Mouse (Mus musculus): ENCODE data around the gene Pfkl. TPM values are rescaled to one million over a fixed set of nuclear protein-coding genes. Genes with fewer than 3 reads are reported as not detected.
"Not testable (repeated sequence)": the region's sequence is repeated elsewhere in the genome, so short reads cannot be mapped to it uniquely, and the experiment has no call there.

The Pfkl gene
- polyA plus RNA-seq, 1 experiment from 2014 or later = 94.0 TPM

GRCm38 (mm10) chr10:77969973-77970325 is 39.9 kb downstream of the Pfkl start:
- peak overlapping the region; percentile 34; the same call in 1 of the 2 replicates for H3K4me2 ChIP-seq

GRCm38 (mm10) chr10:77969274-77969972 is 40.5 kb downstream of the Pfkl start:
- H3K4me2 ChIP-seq = peak overlapping the region; percentile 34
- H3K27ac ChIP-seq = no peak overlapping the region
- H3K36me3 ChIP-seq = no peaks in the 10 kb centered on the region
- no peak overlapping the region for H3K9ac ChIP-seq
- DNase-seq (no peak), ATAC-seq (ENCODE audit: low read depth) (no peak)
- H3K27me3 ChIP-seq = peaks cover 45% of the 10 kb centered on the region
- H3K4me1 ChIP-seq (replicated peaks) = peaks cover 3% of the 10 kb centered on the region; the same call in 1 of the 2 replicates
- 6% methylated on average over 26 of the region's 26 CpGs for WGBS (ENCODE audit: insufficient replicate concordance)
- peak overlapping the region; percentile 16 for H3K4me3 ChIP-seq (replicated peaks)
- H3K9me3 ChIP-seq (replicated peaks) = no peaks in the 10 kb centered on the region

More at GRCm38 (mm10) chr10:77969973-77970325, 39.9 kb downstream of the Pfkl start:
- no peaks in the 10 kb centered on the region for H3K36me3 ChIP-seq
- no peak for DNase-seq
- H3K4me1 ChIP-seq (replicated peaks) = peaks cover 5% of the 10 kb centered on the region
- peaks cover 45% of the 10 kb centered on the region for H3K27me3 ChIP-seq
- H3K4me3 ChIP-seq (replicated peaks) = peak overlapping the region; percentile 16; the same call in 1 of the 2 replicates
- no peak for ATAC-seq (ENCODE audit: low read depth)
- H3K9ac ChIP-seq = no peak overlapping the region
- no peaks in the 10 kb centered on the region for H3K9me3 ChIP-seq (replicated peaks)
- H3K27ac ChIP-seq = no peak overlapping the region
- 9% methylated on average over 8 of the region's 8 CpGs for WGBS (ENCODE audit: insufficient replicate concordance)

- Histone ChIP-seq H3K4me3 (replicated peaks) (no peak overlapping the region), H3K9ac (no peak overlapping the region), H3K27ac (no peak overlapping the region), H3K9me3 (replicated peaks) (no peaks in the 10 kb centered on the region), H3K4me1 (replicated peaks) (no peaks in the 10 kb centered on the region; the same call in 1 of the 2 replicates), H3K27me3 (peaks cover 22% of the 10 kb centered on the region), H3K4me2 (no peak overlapping the region), H3K36me3 (no peaks in the 10 kb centered on the region)
- ATAC-seq (ENCODE audit: low read depth) (no peak), DNase-seq (no peak)
- 33% methylated on average over 6 of the region's 6 CpGs for WGBS (ENCODE audit: insufficient replicate concordance)
Measured at GRCm38 (mm10) chr10:77963971-77964370, 45.9 kb downstream of the Pfkl start.

GRCm38 (mm10) chr10:77962725-77963124 is 47.2 kb downstream of the Pfkl start:
- ATAC-seq (ENCODE audit: low read depth) = no peak
- Histone ChIP-seq H3K9me3 (replicated peaks) (no peaks in the 10 kb centered on the region), H3K27me3 (peaks cover 9% of the 10 kb centered on the region; the same call in 1 of the 2 replicates), H3K27ac (no peak overlapping the region), H3K9ac (no peak overlapping the region), H3K4me1 (replicated peaks) (no peaks in the 10 kb centered on the region; the same call in 1 of the 2 replicates), H3K36me3 (no peaks in the 10 kb centered on the region), H3K4me3 (replicated peaks) (no peak overlapping the region), H3K4me2 (no peak overlapping the region)
- WGBS (ENCODE audit: insufficient replicate concordance) = 38% methylated on average over 2 of the region's 2 CpGs
- DNase-seq = no peak

GRCm38 (mm10) chr10:77950468-77950867 is 59.4 kb downstream of the Pfkl start:
- not testable (repeated sequence) for DNase-seq
- 79% methylated on average over 10 of the region's 12 CpGs for WGBS (ENCODE audit: insufficient replicate concordance)

GRCm38 (mm10) chr10:77939685-77940084 is 70.2 kb downstream of the Pfkl start:
- Histone ChIP-seq H3K36me3 (no peaks in the 10 kb centered on the region), H3K9me3 (replicated peaks) (no peaks in the 10 kb centered on the region), H3K27ac (no peak overlapping the region), H3K4me2 (no peak overlapping the region), H3K4me3 (replicated peaks) (no peak overlapping the region), H3K9ac (no peak overlapping the region), H3K27me3 (no peaks in the 10 kb centered on the region), H3K4me1 (replicated peaks) (no peaks in the 10 kb centered on the region)
- 10% methylated on average over 2 of the region's 2 CpGs for WGBS (ENCODE audit: insufficient replicate concordance)
- ATAC-seq (ENCODE audit: low read depth) = no peak
- no peak for DNase-seq

More at GRCm38 (mm10) chr10:77950468-77950867, 59.4 kb downstream of the Pfkl start:
- H3K4me2 ChIP-seq; ATAC-seq (ENCODE audit: low read depth); H3K9me3 ChIP-seq (replicated peaks); H3K9ac ChIP-seq; H3K4me3 ChIP-seq (replicated peaks); H3K27ac ChIP-seq; H3K27me3 ChIP-seq; H3K36me3 ChIP-seq; H3K4me1 ChIP-seq (replicated peaks): not testable (repeated sequence)

Other genes with a start within 250 kb of the Pfkl start
- gene Gm3238, start 238.8 kb downstream of the Pfkl start, polyA plus RNA-seq (2015; fragmentation: Nextera tagmentation; extraction: Ambion mirVana) = not detected in 2 replicates
- gene Gm7138, start 233.1 kb downstream of the Pfkl start, polyA plus RNA-seq (2015; fragmentation: Nextera tagmentation; extraction: Ambion mirVana) = not detected in 2 replicates
- gene Gm3250, start 227.5 kb downstream of the Pfkl start, polyA plus RNA-seq (2015; fragmentation: Nextera tagmentation; extraction: Ambion mirVana) = not detected in 2 replicates
- gene Gm7137, start 221.9 kb downstream of the Pfkl start, polyA plus RNA-seq (2015; fragmentation: Nextera tagmentation; extraction: Ambion mirVana) = not detected in 2 replicates
- not detected in 2 replicates for gene Gm9639, start 215.0 kb downstream of the Pfkl start, polyA plus RNA-seq (2015; fragmentation: Nextera tagmentation; extraction: Ambion mirVana)
- not detected in 2 replicates for gene Gm19668, start 210.9 kb downstream of the Pfkl start, polyA plus RNA-seq (2015; fragmentation: Nextera tagmentation; extraction: Ambion mirVana)
- gene Gm9507, start 198.2 kb downstream of the Pfkl start, polyA plus RNA-seq (2015; fragmentation: Nextera tagmentation; extraction: Ambion mirVana) = not detected in 2 replicates
- not detected in 2 replicates for gene Gm2696, start 195.4 kb downstream of the Pfkl start, polyA plus RNA-seq (2015; fragmentation: Nextera tagmentation; extraction: Ambion mirVana)
- gene Krtap10-4, start 183.0 kb downstream of the Pfkl start, polyA plus RNA-seq (2015; fragmentation: Nextera tagmentation; extraction: Ambion mirVana) = not detected in 2 replicates
- not detected in 2 replicates for gene Krtap10-10, start 174.1 kb downstream of the Pfkl start, polyA plus RNA-seq (2015; fragmentation: Nextera tagmentation; extraction: Ambion mirVana)
- gene Gm36176, start 163.3 kb downstream of the Pfkl start, polyA plus RNA-seq (2015; fragmentation: Nextera tagmentation; extraction: Ambion mirVana) = not detected in 2 replicates
- gene Gm10318, start 157.2 kb downstream of the Pfkl start, polyA plus RNA-seq (2015; fragmentation: Nextera tagmentation; extraction: Ambion mirVana) = not detected in 2 replicates
- gene Gm3285, start 148.1 kb downstream of the Pfkl start, polyA plus RNA-seq (2015; fragmentation: Nextera tagmentation; extraction: Ambion mirVana) = not detected in 2 replicates
- gene Lrrc3, start 107.5 kb downstream of the Pfkl start, polyA plus RNA-seq (2015; fragmentation: Nextera tagmentation; extraction: Ambion mirVana) = 8.6 and 10.1 TPM in 2 replicates
- 0.73 and 0.94 TPM in 2 replicates for gene Trpm2, start 39.5 kb downstream of the Pfkl start, polyA plus RNA-seq (2015; fragmentation: Nextera tagmentation; extraction: Ambion mirVana)
- gene 1810043G02Rik, start 31.6 kb downstream of the Pfkl start, polyA plus RNA-seq (2015; fragmentation: Nextera tagmentation; extraction: Ambion mirVana) = 4.6 and 5.7 TPM in 2 replicates
- gene Dnmt3l, start 31.9 kb upstream of the Pfkl start, polyA plus RNA-seq (2015; fragmentation: Nextera tagmentation; extraction: Ambion mirVana) = not detected in 2 replicates
- gene Aire, start 33.5 kb upstream of the Pfkl start, polyA plus RNA-seq (2015; fragmentation: Nextera tagmentation; extraction: Ambion mirVana) = not detected in 2 replicates
- gene Icosl, start 59.2 kb upstream of the Pfkl start, polyA plus RNA-seq (2015; fragmentation: Nextera tagmentation; extraction: Ambion mirVana) = 2.0 TPM in 2 replicates
- 17.5 and 18.6 TPM in 2 replicates for gene D10Jhu81e, start 159.7 kb upstream of the Pfkl start, polyA plus RNA-seq (2015; fragmentation: Nextera tagmentation; extraction: Ambion mirVana)
- gene Pwp2, start 175.1 kb upstream of the Pfkl start, polyA plus RNA-seq (2015; fragmentation: Nextera tagmentation; extraction: Ambion mirVana) = 16.6 and 18.9 TPM in 2 replicates
- 15.6 and 15.8 TPM in 2 replicates for gene Trappc10, start 234.6 kb upstream of the Pfkl start, polyA plus RNA-seq (2015; fragmentation: Nextera tagmentation; extraction: Ambion mirVana)